Mouse (Mus musculus): ENCODE data around the gene Git2.

GRCm38 (mm10) chr5:114795653-114796052, 20.3 kb upstream of the Git2 start:
- TF ChIP-seq CHD2 (IDR thresholded peaks at IDR 0.05; ENCODE audit: low read depth, low read length): no peak
- no peak for TF ChIP-seq ZC3H11A (IDR thresholded peaks at IDR 0.05; ENCODE audit: borderline replicate concordance, low read depth, low read length)
- no peak for TF ChIP-seq HCFC1 (IDR thresholded peaks at IDR 0.05; ENCODE audit: borderline replicate concordance, insufficient read depth, low read length)

Measured in ES-E14 (cell line).